Mouse (Mus musculus) MEL (cell line): ENCODE measurements around the gene Gata2. TPM values are rescaled to one million over a fixed set of nuclear protein-coding genes. Genes with fewer than 3 reads are reported as not detected.

Source experiments
- DNase-seq: peaks from one replicate; pipeline ENCODE4 v3.0.0; 2011; ENCODE audit warnings: low read depth, low spot score
- H3K27ac ChIP-seq: 2 replicates; pipeline ENCODE4 v1.5.1; 2012; ENCODE audit warnings: low read depth, mild to moderate bottlenecking, control low read depth, low read length, moderate library complexity; ENCODE audit not compliant: control insufficient read depth
- H3K27me3 ChIP-seq, 2 experiments: fragments of 150-350 bp in 1 of 2; sonication (generic) in 1 of 2; 2 replicates each; pipeline ENCODE4 v1.6.1; 2012; ENCODE audit warnings: low read length in 2 of 2, mild to moderate bottlenecking in 2 of 2, improper control_type of control experiment in 1 of 2, moderate library complexity in 1 of 2; ENCODE audit not compliant: insufficient read depth in 2 of 2, control insufficient read depth in 1 of 2
- H3K36me3 ChIP-seq, 2 experiments: 2 replicates each; pipeline ENCODE4 v1.6.1; 2012 to 2014; ENCODE audit warnings: low read length in 2 of 2, improper control_type of control experiment in 1 of 2, inconsistent platforms in 1 of 2, mild to moderate bottlenecking in 1 of 2; ENCODE audit not compliant: insufficient read depth in 2 of 2, control insufficient read depth in 1 of 2
- H3K4me1 ChIP-seq, 2 experiments: fragments of 150-350 bp in 1 of 2; sonication (generic) in 1 of 2; 2 replicates each; pipeline ENCODE4 v1.6.1; 2012; ENCODE audit warnings: low read length in 2 of 2, improper control_type of control experiment in 1 of 2, mild to moderate bottlenecking in 1 of 2; ENCODE audit not compliant: insufficient read depth in 2 of 2, control insufficient read depth in 1 of 2
- H3K4me3 ChIP-seq, 2 experiments: fragments of 150-350 bp in 1 of 2; sonication (generic) in 1 of 2; 2 replicates each; pipeline ENCODE4 v1.5.1; 2012; ENCODE audit warnings: low read depth in 2 of 2, low read length in 2 of 2, mild to moderate bottlenecking in 2 of 2, moderate library complexity in 2 of 2, control low read depth in 1 of 2, improper control_type of control experiment in 1 of 2; ENCODE audit not compliant: control insufficient read depth in 1 of 2, insufficient read depth in 1 of 2
- H3K79me2 ChIP-seq: 2 replicates; pipeline ENCODE4 v1.6.1; 2012; ENCODE audit warnings: mild to moderate bottlenecking, low read length, moderate library complexity; ENCODE audit not compliant: control insufficient read depth, poor library complexity, insufficient read depth
- H3K9ac ChIP-seq: 2 replicates; pipeline ENCODE4 v1.6.1; 2012; ENCODE audit warnings: low read depth, mild to moderate bottlenecking, control low read depth, low read length, moderate library complexity; ENCODE audit not compliant: control insufficient read depth, poor library complexity, severe bottlenecking
- H3K9me3 ChIP-seq: fragments of 150-350 bp; sonication (generic); replicated peaks from 2 replicates; pipeline ENCODE4 v1.6.1; 2012; ENCODE audit warnings: mild to moderate bottlenecking, low read length, improper control_type of control experiment, moderate library complexity; ENCODE audit not compliant: insufficient read depth
- BHLHE40 ChIP-seq: IDR thresholded peaks from 2 replicates; pipeline ENCODE4 v1.6.1; 2012; ENCODE audit warnings: low read depth, mild to moderate bottlenecking, inconsistent platforms, low read length, improper control_type of control experiment, borderline replicate concordance
- CHD1 ChIP-seq: IDR thresholded peaks from 2 replicates; pipeline ENCODE4 v1.6.1; 2012; ENCODE audit warnings: low read depth, mild to moderate bottlenecking, inconsistent platforms, low read length, improper control_type of control experiment
- CHD2 ChIP-seq: IDR thresholded peaks from 2 replicates; pipeline ENCODE4 v1.6.1; 2011; ENCODE audit warnings: low read length, improper control_type of control experiment
- EP300 ChIP-seq, 2 experiments: IDR thresholded peaks; 2 replicates each; pipeline ENCODE4 v1.6.1; 2011; ENCODE audit warnings: improper control_type of control experiment in 2 of 2, low read length in 2 of 2, low read depth in 1 of 2, mild to moderate bottlenecking in 1 of 2
- HCFC1 ChIP-seq: IDR thresholded peaks from 2 replicates; pipeline ENCODE4 v1.6.1; 2012; ENCODE audit warnings: low read depth, mild to moderate bottlenecking, inconsistent platforms, low read length, improper control_type of control experiment, moderate library complexity
- KAT2A ChIP-seq: conservative IDR thresholded peaks from 2 replicates; pipeline ENCODE4 v1.6.1; 2012; ENCODE audit warnings: low read depth, low read length, improper control_type of control experiment, inconsistent platforms
- MAX ChIP-seq: IDR thresholded peaks from 2 replicates; pipeline ENCODE4 v1.6.1; 2011; ENCODE audit warnings: low read length, improper control_type of control experiment
- MEF2A ChIP-seq: IDR thresholded peaks from 2 replicates; pipeline ENCODE4 v1.6.1; 2014; ENCODE audit warnings: low read depth, mild to moderate bottlenecking, inconsistent platforms, low read length, improper control_type of control experiment; ENCODE audit not compliant: poor library complexity, insufficient replicate concordance, severe bottlenecking; ENCODE audit errors: extremely low read depth
- MYB ChIP-seq: IDR thresholded peaks from 2 replicates; pipeline ENCODE4 v1.6.1; 2011; ENCODE audit warnings: mild to moderate bottlenecking, low read depth, low read length, improper control_type of control experiment
- MYC ChIP-seq: IDR thresholded peaks from 2 replicates; pipeline ENCODE4 v1.6.1; 2011; ENCODE audit warnings: low read depth, mild to moderate bottlenecking, low read length, improper control_type of control experiment, moderate library complexity
- POLR2A ChIP-seq, 2 experiments: IDR thresholded peaks; 2 replicates each; pipeline ENCODE4 v1.6.1; 2011 to 2012; ENCODE audit warnings: low read length in 2 of 2, mild to moderate bottlenecking in 2 of 2, control low read depth in 1 of 2, improper control_type of control experiment in 1 of 2, low read depth in 1 of 2, moderate library complexity in 1 of 2; ENCODE audit not compliant: control insufficient read depth in 1 of 2, insufficient read depth in 1 of 2, poor library complexity in 1 of 2
- POLR2AphosphoS5 ChIP-seq: IDR thresholded peaks from 2 replicates; pipeline ENCODE4 v1.6.1; 2012; ENCODE audit warnings: low read depth, borderline replicate concordance, mild to moderate bottlenecking, inconsistent platforms, low read length, moderate library complexity, mixed read lengths
- RAD21 ChIP-seq: IDR thresholded peaks from 2 replicates; pipeline ENCODE4 v1.6.1; 2011; ENCODE audit warnings: mild to moderate bottlenecking, low read depth, low read length, improper control_type of control experiment
- USF1 ChIP-seq: IDR thresholded peaks from 2 replicates; pipeline ENCODE4 v1.6.1; 2014; ENCODE audit warnings: low read depth, mild to moderate bottlenecking, inconsistent platforms, low read length, improper control_type of control experiment, moderate library complexity
- USF2 ChIP-seq, 2 experiments: IDR thresholded peaks; 2 replicates each; pipeline ENCODE4 v1.6.1; 2011 to 2012; ENCODE audit warnings: improper control_type of control experiment in 2 of 2, low read length in 2 of 2, borderline replicate concordance in 1 of 2, inconsistent platforms in 1 of 2, low read depth in 1 of 2, mild to moderate bottlenecking in 1 of 2; ENCODE audit not compliant: insufficient read depth in 1 of 2
- ZC3H11A ChIP-seq: IDR thresholded peaks from 2 replicates; pipeline ENCODE4 v1.6.1; 2012; ENCODE audit warnings: low read depth, mild to moderate bottlenecking, inconsistent platforms, low read length, improper control_type of control experiment
- ZMIZ1 ChIP-seq: IDR thresholded peaks from 2 replicates; pipeline ENCODE4 v1.6.1; 2012; ENCODE audit warnings: low read depth, mild to moderate bottlenecking, inconsistent platforms, low read length, improper control_type of control experiment, moderate library complexity
- ZNF384 ChIP-seq: IDR thresholded peaks from 2 replicates; pipeline ENCODE4 v1.6.1; 2012; ENCODE audit warnings: low read depth, mild to moderate bottlenecking, inconsistent platforms, low read length, improper control_type of control experiment
- polyA plus RNA-seq, 2 experiments: library from polyadenylated mRNA; stranded (reverse) in 1 of 2; unstranded in 1 of 2; fragments of >175 nt in 1 of 2; fragments of >200 nt in 1 of 2; gene quantifications; 2 replicates each; pipeline versions ENCODE4 v1.2.1 to v1.2.4; 2012; ENCODE audit warnings: low replicate concordance in 2 of 2, low read depth in 1 of 2; ENCODE audit not compliant: insufficient read length in 2 of 2, insufficient read depth in 1 of 2, missing spikeins in 1 of 2
- total RNA-seq: library from RNA; depleted of rRNA; stranded (reverse); fragments of 300-350 nt; gene quantifications from 2 replicates; pipeline ENCODE4 v1.2.3, GENCODE M21; 2012

Gata2 gene
- total and polyA plus RNA-seq, 3 experiments, result 7.7 to 12.4 TPM; not detected in 1

DNA sequence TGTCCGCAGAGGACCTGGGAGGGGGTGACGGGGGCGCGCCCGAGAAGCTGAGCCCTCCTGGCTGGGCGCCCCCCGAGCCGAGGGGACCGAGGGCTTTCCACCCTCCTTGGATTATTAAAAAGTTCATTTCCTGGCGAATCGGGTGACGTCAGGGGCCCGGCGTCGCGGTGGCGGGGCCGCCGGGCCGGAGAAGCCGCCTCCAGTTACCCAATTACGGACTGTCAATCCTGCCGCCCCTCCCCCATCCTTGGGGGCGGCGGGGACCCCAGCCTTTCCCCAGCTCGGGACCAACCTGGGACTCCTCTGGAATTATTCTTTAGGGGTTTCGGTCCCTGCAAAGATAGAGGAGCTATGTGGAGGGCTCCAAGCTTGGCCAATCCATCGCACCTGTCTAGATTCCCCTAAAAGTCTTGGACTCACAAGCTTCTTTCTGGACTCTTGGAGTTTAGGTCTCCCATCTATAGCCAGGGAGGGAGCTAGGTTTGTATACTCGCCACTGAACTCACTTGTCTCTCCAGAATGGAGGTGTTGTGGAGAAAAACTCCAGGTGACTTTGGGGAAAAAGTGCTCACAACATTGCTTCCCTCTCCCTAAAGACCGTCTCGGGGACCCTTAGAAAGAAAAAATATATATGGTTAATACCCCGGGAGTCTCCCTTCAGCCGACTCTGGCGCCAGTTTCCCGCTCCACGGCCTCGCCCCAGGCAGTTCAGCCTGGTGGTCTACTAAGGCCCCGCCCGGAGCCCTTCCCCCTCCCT is 3.8 kb downstream of the Gata2 start:
- no peak overlapping the region for H3K4me3 ChIP-seq
- H3K27me3 ChIP-seq, result no peaks in the 10 kb centered on the region
- TF ChIP-seq KAT2A (no peak), ZNF384 (no peak), EP300 (IDR thresholded peaks at IDR 0.05; ENCODE audit: low read depth in 1 of 2, low read length in 2 of 2) (no peak), MAX (no peak), MEF2A (no peak), USF2 (IDR thresholded peaks at IDR 0.05; ENCODE audit: borderline replicate concordance in 1 of 2, insufficient read depth in 1 of 2, low read depth in 1 of 2, low read length in 2 of 2) (no peak), BHLHE40 (no peak), CHD1 (no peak), ZMIZ1 (no peak), POLR2AphosphoS5 (no peak), MYB (no peak), USF1 (no peak), POLR2A (IDR thresholded peaks at IDR 0.05; ENCODE audit: control insufficient read depth in 1 of 2, insufficient read depth in 1 of 2, low read depth in 1 of 2, low read length in 2 of 2, poor library complexity in 1 of 2) (no peak), CHD2 (no peak), HCFC1 (no peak), RAD21 (no peak)
- no peak overlapping the region for H3K27ac ChIP-seq
- H3K4me1 ChIP-seq, result peaks cover 12 to 22% of the 10 kb centered on the region in 2 experiments
- H3K9ac ChIP-seq, result no peak overlapping the region
- no peaks in the 10 kb centered on the region for H3K9me3 ChIP-seq
- H3K79me2 ChIP-seq, result peaks cover 18% of the 10 kb centered on the region
- DNase-seq, result no peak
- H3K36me3 ChIP-seq, result peaks cover 0 to 12% of the 10 kb centered on the region in 2 experiments; a peak in 2 of 4 replicates

DNA sequence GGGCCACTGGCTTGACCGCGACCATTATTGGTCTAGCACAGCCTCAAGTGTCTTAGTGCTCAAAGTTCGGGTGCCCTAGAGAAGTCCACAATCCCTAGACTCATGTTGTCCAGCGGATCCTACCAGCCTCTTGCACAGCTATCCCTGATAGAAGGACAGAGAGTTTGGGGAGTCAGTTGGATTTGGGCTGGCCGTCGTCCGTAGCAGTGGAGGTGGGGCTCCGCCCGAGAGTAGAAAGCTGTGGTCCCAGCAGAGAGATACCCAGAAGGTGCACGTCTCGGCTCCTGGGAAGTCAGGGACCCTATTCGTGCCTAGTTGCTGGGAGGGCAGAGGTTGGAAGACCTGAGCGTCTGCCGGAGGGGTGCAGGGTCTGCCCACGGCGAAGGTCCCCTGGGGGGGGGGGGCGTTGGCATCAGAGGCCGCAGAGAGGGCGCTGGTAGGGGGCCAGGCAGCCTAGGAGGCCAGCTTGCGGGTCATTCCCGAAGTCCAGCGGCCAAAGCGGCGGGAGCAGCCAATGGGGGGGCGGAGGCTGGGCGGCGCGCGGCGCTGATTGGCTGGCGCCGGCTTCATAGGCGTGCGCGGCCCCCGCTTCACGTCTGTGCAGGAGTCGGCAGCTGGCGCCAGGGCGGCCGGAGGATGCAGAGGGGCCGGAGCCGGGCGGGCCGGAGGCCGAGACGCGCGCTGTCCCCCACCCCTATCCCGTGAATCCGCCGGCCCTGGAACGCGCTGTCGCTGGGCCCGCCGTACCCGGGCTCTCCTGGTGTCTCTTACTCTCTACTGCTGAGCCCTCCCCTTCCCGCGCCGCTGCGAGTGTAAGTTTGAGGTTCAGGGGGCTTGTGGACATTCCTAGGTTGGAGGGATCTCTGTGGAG is 4.6 kb downstream of the Gata2 start:
- peaks cover 0 to 9% of the 10 kb centered on the region in 2 experiments; a peak in 2 of 4 replicates for H3K36me3 ChIP-seq
- no peaks in the 10 kb centered on the region for H3K27me3 ChIP-seq
- peaks cover 9 to 16% of the 10 kb centered on the region in 2 experiments for H3K4me1 ChIP-seq

More for the DNA sequence above, 4.6 kb downstream of the Gata2 start:
- TF ChIP-seq ZC3H11A (no peak), MEF2A (no peak), MYC (no peak)
- Histone ChIP-seq H3K9me3 (no peaks in the 10 kb centered on the region), H3K79me2 (peaks cover 18% of the 10 kb centered on the region), H3K27ac (no peak overlapping the region), H3K9ac (no peak overlapping the region), H3K4me3 (no peak overlapping the region)
- no peak for DNase-seq
